Comparison of ENCODE assay signal across 9 mouse cellular contexts in genomic region chr17:84177481-84177880, GRCm38 (mm10). TPM values are rescaled to one million over a fixed set of nuclear protein-coding genes. Genes with fewer than 3 reads are reported as not detected.
DNase-seq lines count a peak whose midpoint lies in the region; ATAC-seq and TF ChIP-seq lines count a peak whose summit lies in the region.
"Had no signal": no experiment of that assay in that cellular context is flagged by ENCODE, and none has a peak within 500 bp of the region (broad histone marks: within the 10 kb centered on the region; RNA-seq: fewer than 3 reads in every experiment).

No protein-coding gene starts in this region.

- ATAC-seq in frontal cortex, adult (ENCODE audit: low TSS enrichment), result no peak
- ATAC-seq: Patski had no signal

- H3K9me3 ChIP-seq in MEL (replicated peaks; ENCODE audit: insufficient read depth, low read length), result no peaks in the 10 kb centered on the region

- H3K27me3 ChIP-seq in MEL (ENCODE audit: control insufficient read depth in 1 of 2, insufficient read depth in 2 of 2, low read length in 2 of 2), result no peaks in the 10 kb centered on the region
- H3K27me3 ChIP-seq: Patski had no signal

- H3K4me1 ChIP-seq in MEL (ENCODE audit: control insufficient read depth in 1 of 2, insufficient read depth in 2 of 2, low read length in 2 of 2), result peaks cover 3 to 16% of the 10 kb centered on the region in 2 experiments

- DNase-seq in heart, postnatal 4 days, result peak; percentile 15
- no peak for DNase-seq in heart, adult 18-20 months
- DNase-seq in MEL (ENCODE audit: low read depth, low spot score), result peak; percentile 28
- DNase-seq in kidney, adult 18-20 months, result peak; percentile 43
- DNase-seq in lung, postnatal 36 days, result peak; percentile 63
- no peak for DNase-seq in left cerebral cortex, adult 9 months (ENCODE audit: low spot score in 2 of 2)
- no peak for DNase-seq in cerebellum, adult 9-10 months

- H3K27ac ChIP-seq in MEL (ENCODE audit: control insufficient read depth, low read depth, low read length), result no peak overlapping the region

- no peak for TF ChIP-seq RAD21 in MEL (IDR thresholded peaks at IDR 0.05; ENCODE audit: low read depth, low read length)

- no peak for TF ChIP-seq CTCF in MEL (IDR thresholded peaks at IDR 0.05 in 2 of 3, conservative IDR thresholded peaks at IDR 0.05 in 1 of 3; ENCODE audit: control insufficient read depth in 1 of 3, insufficient read depth in 1 of 3, low read depth in 2 of 3, low read length in 3 of 3, poor library complexity in 1 of 3, severe bottlenecking in 1 of 3)

- H3K79me2 ChIP-seq in MEL (ENCODE audit: control insufficient read depth, insufficient read depth, low read length, poor library complexity), result peaks cover 9% of the 10 kb centered on the region

- TF ChIP-seq EP300 in MEL (IDR thresholded peaks at IDR 0.05; ENCODE audit: low read depth in 1 of 2, low read length in 2 of 2), result no peak

- no peak overlapping the region for H3K4me3 ChIP-seq in MEL (ENCODE audit: control insufficient read depth in 1 of 2, insufficient read depth in 1 of 2, low read depth in 2 of 2, low read length in 2 of 2)

- peaks cover 0 to 10% of the 10 kb centered on the region in 2 experiments; a peak in 2 of 4 replicates for H3K36me3 ChIP-seq in MEL (ENCODE audit: control insufficient read depth in 1 of 2, insufficient read depth in 2 of 2, low read length in 2 of 2)

- H3K9ac ChIP-seq in MEL (ENCODE audit: control insufficient read depth, low read depth, low read length, poor library complexity, severe bottlenecking), result no peak overlapping the region

- TF ChIP-seq POLR2A in MEL (IDR thresholded peaks at IDR 0.05; ENCODE audit: control insufficient read depth in 1 of 2, insufficient read depth in 1 of 2, low read depth in 1 of 2, low read length in 2 of 2, poor library complexity in 1 of 2), result no peak

TF ChIP-seq in MEL, 35 proteins besides CTCF, POLR2A, EP300 and RAD21:
- TF ChIP-seq TAL1 (IDR thresholded peaks at IDR 0.05; ENCODE audit: low read length) (no peak), BHLHE40 (IDR thresholded peaks at IDR 0.05; ENCODE audit: borderline replicate concordance, low read depth, low read length) (no peak), KAT2A (conservative IDR thresholded peaks at IDR 0.05; ENCODE audit: low read depth, low read length) (no peak), UBTF (IDR thresholded peaks at IDR 0.05; ENCODE audit: borderline replicate concordance, insufficient read depth, low read depth, low read length) (no peak), GABPA (IDR thresholded peaks at IDR 0.05; ENCODE audit: low read depth, low read length) (no peak), HCFC1 (IDR thresholded peaks at IDR 0.05; ENCODE audit: low read depth, low read length) (no peak), ZNF384 (IDR thresholded peaks at IDR 0.05; ENCODE audit: low read depth, low read length) (no peak), MAX (IDR thresholded peaks at IDR 0.05; ENCODE audit: low read length) (no peak), MAZ (IDR thresholded peaks at IDR 0.05; ENCODE audit: low read depth, low read length) (no peak), NRF1 (IDR thresholded peaks at IDR 0.05; ENCODE audit: insufficient read depth, low read depth, low read length, poor library complexity, severe bottlenecking) (no peak)
TF ChIP-seq in MEL: peak in this region for 0.

RNA-seq across cellular contexts. Expression of gene Zfp36l2, which starts 10.3 kb away (rescaled TPM):
- 10 to 100 TPM; 37.0 to 41.0 TPM for total RNA-seq in heart, postnatal 4 days (2021)
- 10 to 100 TPM; 18.7 to 22.8 TPM for total RNA-seq in heart, adult 18-20 months (2021)
- 93.6 and 98.4 TPM in 2 replicates for total RNA-seq in MEL (2012; rRNA removed)
- polyA plus RNA-seq in MEL (2012; ENCODE audit: insufficient read depth in 1 of 2, insufficient read length in 2 of 2, low read depth in 1 of 2, low replicate concordance in 2 of 2, missing spikeins in 1 of 2), result 100 to 1,000 TPM in 1 of 2 experiments, 10 to 100 TPM in 1; 68.5 to 174 TPM

Comparison
In these comparisons a context has a peak if more than half of its experiments do, and no peak if none do; other contexts are left out.
1. DNase-seq: peak in heart, postnatal 4 days (single experiment), MEL (single experiment), kidney, adult 18-20 months (single experiment) and lung, postnatal 36 days (single experiment); none in heart, adult 18-20 months (0 of 2), left cerebral cortex, adult 9 months (0 of 2) and cerebellum, adult 9-10 months (single experiment).